Mouse (Mus musculus): ENCODE data around the gene Mmab. TPM values are rescaled to one million over a fixed set of nuclear protein-coding genes. Genes with fewer than 3 reads are reported as not detected.

Gene Mmab
- polyA plus RNA-seq, 1 experiment = 6.7 TPM

- Histone ChIP-seq H3K36me3 (ENCODE audit: control insufficient read depth, insufficient read depth, low read length) (peaks cover 98% of the 10 kb centered on the region), H3K4me3 (ENCODE audit: low read depth, low read length) (no peak overlapping the region), H3K27me3 (ENCODE audit: control insufficient read depth, insufficient read depth, low read length) (no peaks in the 10 kb centered on the region), H3K27ac (ENCODE audit: insufficient read depth, low read depth, low read length) (no peak overlapping the region), H3K4me1 (ENCODE audit: control insufficient read depth, insufficient read depth, insufficient read length, low read length) (no peaks in the 10 kb centered on the region)
- WGBS = 61% methylated on average over 10 of the region's 10 CpGs
- TF ChIP-seq CTCF (IDR thresholded peaks at IDR 0.05; ENCODE audit: extremely low read depth, insufficient read length, insufficient replicate concordance, low read depth, low read length) (no peak), POLR2A (IDR thresholded peaks at IDR 0.05; ENCODE audit: low read depth, low read length) (no peak)
Observed at GRCm38 (mm10) chr5:114407269-114407668, 36.6 kb downstream of the Mmab start.

GRCm38 (mm10) chr5:114406592-114406991 is 37.3 kb downstream of the Mmab start:
- Histone ChIP-seq H3K4me1 (ENCODE audit: control insufficient read depth, insufficient read depth, insufficient read length, low read length) (no peaks in the 10 kb centered on the region), H3K27me3 (ENCODE audit: control insufficient read depth, insufficient read depth, low read length) (no peaks in the 10 kb centered on the region), H3K36me3 (ENCODE audit: control insufficient read depth, insufficient read depth, low read length) (peaks cover 98% of the 10 kb centered on the region), H3K4me3 (ENCODE audit: low read depth, low read length) (no peak overlapping the region), H3K27ac (ENCODE audit: insufficient read depth, low read depth, low read length) (no peak overlapping the region)
- TF ChIP-seq CTCF (IDR thresholded peaks at IDR 0.05; ENCODE audit: extremely low read depth, insufficient read length, insufficient replicate concordance, low read depth, low read length) = no peak
- no peak for TF ChIP-seq POLR2A (IDR thresholded peaks at IDR 0.05; ENCODE audit: low read depth, low read length)
- 95% methylated on average over 14 of the region's 14 CpGs for WGBS

DNA sequence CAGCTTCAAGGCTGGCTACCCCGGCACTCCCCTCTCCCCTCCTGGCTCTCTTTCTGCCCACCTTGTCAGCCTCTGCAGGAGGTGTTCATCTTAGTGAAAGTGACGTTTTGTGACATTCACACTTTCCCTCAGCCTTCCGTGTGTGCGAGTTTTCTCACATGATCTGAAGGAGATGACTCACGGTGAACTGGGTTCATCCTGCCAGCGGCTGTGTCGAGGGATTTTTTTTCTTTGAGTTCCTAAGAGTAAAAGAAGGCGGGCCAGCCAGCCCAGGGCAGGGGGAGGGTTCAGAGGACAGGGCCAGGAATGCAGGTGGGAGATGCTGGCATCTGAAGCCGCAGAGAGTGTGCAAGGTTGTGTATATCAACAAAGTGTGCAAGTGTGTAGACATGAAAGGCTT is 50.7 kb downstream of the Mmab start:
- H3K36me3 ChIP-seq (ENCODE audit: control insufficient read depth, insufficient read depth, low read length) = peaks cover 79% of the 10 kb centered on the region

GRCm38 (mm10) chr5:114384448-114384847 is 59.4 kb downstream of the Mmab start:
- H3K27me3 ChIP-seq (ENCODE audit: control insufficient read depth, insufficient read depth, low read length) = no peaks in the 10 kb centered on the region
- 80% methylated on average over 8 of the region's 8 CpGs for WGBS
- TF ChIP-seq CTCF (IDR thresholded peaks at IDR 0.05; ENCODE audit: extremely low read depth, insufficient read length, insufficient replicate concordance, low read depth, low read length) = no peak
- no peak for TF ChIP-seq POLR2A (IDR thresholded peaks at IDR 0.05; ENCODE audit: low read depth, low read length)
- H3K4me1 ChIP-seq (ENCODE audit: control insufficient read depth, insufficient read depth, insufficient read length, low read length) = peaks cover 4% of the 10 kb centered on the region; the same call in 1 of the 2 replicates
- H3K36me3 ChIP-seq (ENCODE audit: control insufficient read depth, insufficient read depth, low read length) = peaks cover 40% of the 10 kb centered on the region
- no peak overlapping the region for H3K4me3 ChIP-seq (ENCODE audit: low read depth, low read length)
- no peak overlapping the region for H3K27ac ChIP-seq (ENCODE audit: insufficient read depth, low read depth, low read length)

More for the DNA sequence above, 50.7 kb downstream of the Mmab start:
- Histone ChIP-seq H3K4me3 (ENCODE audit: low read depth, low read length) (no peak overlapping the region), H3K27me3 (ENCODE audit: control insufficient read depth, insufficient read depth, low read length) (no peaks in the 10 kb centered on the region), H3K27ac (ENCODE audit: insufficient read depth, low read depth, low read length) (no peak overlapping the region), H3K4me1 (ENCODE audit: control insufficient read depth, insufficient read depth, insufficient read length, low read length) (no peaks in the 10 kb centered on the region)
- 79% methylated on average over 9 of the region's 9 CpGs for WGBS
- no peak for TF ChIP-seq POLR2A (IDR thresholded peaks at IDR 0.05; ENCODE audit: low read depth, low read length)
- no peak for TF ChIP-seq CTCF (IDR thresholded peaks at IDR 0.05; ENCODE audit: extremely low read depth, insufficient read length, insufficient replicate concordance, low read depth, low read length)

- peaks cover 4% of the 10 kb centered on the region; the same call in 1 of the 2 replicates for H3K4me1 ChIP-seq (ENCODE audit: control insufficient read depth, insufficient read depth, insufficient read length, low read length)
- no peak overlapping the region for H3K4me3 ChIP-seq (ENCODE audit: low read depth, low read length)
- no peak overlapping the region for H3K27ac ChIP-seq (ENCODE audit: insufficient read depth, low read depth, low read length)
- H3K36me3 ChIP-seq (ENCODE audit: control insufficient read depth, insufficient read depth, low read length) = peaks cover 30% of the 10 kb centered on the region
- 80% methylated on average over 9 of the region's 9 CpGs for WGBS
- H3K27me3 ChIP-seq (ENCODE audit: control insufficient read depth, insufficient read depth, low read length) = no peaks in the 10 kb centered on the region
- TF ChIP-seq CTCF (IDR thresholded peaks at IDR 0.05; ENCODE audit: extremely low read depth, insufficient read length, insufficient replicate concordance, low read depth, low read length) (peak; percentile 87; the same call in 1 of the 2 replicates), POLR2A (IDR thresholded peaks at IDR 0.05; ENCODE audit: low read depth, low read length) (no peak)
Observed at GRCm38 (mm10) chr5:114383184-114383904, 60.5 kb downstream of the Mmab start.

Other genes starting within 250 kb of the Mmab start
- gene Foxn4, start 170.3 kb downstream of the Mmab start, polyA plus RNA-seq (2012; rRNA removed) = 0.03 TPM in 1 of 2 replicates, not detected in the other
- gene Myo1h, start 154.9 kb downstream of the Mmab start, polyA plus RNA-seq (2012; rRNA removed) = 0.27 and 0.85 TPM in 2 replicates
- 47.1 and 80.2 TPM in 2 replicates for gene Kctd10, start 63.6 kb downstream of the Mmab start, polyA plus RNA-seq (2012; rRNA removed)
- 36.6 and 76.1 TPM in 2 replicates for gene Ube3b, start 63.5 kb downstream of the Mmab start, polyA plus RNA-seq (2012; rRNA removed)
- gene Mvk, start 209 bp upstream of the Mmab start, polyA plus RNA-seq (2012; rRNA removed) = 23.6 and 44.6 TPM in 2 replicates
- 2.8 and 5.3 TPM in 2 replicates for gene Fam222a, start 124.0 kb upstream of the Mmab start, polyA plus RNA-seq (2012; rRNA removed)
- 2.4 and 2.9 TPM in 2 replicates for gene Trpv4, start 214.4 kb upstream of the Mmab start, polyA plus RNA-seq (2012; rRNA removed)
- gene Gltp, start 246.9 kb upstream of the Mmab start, polyA plus RNA-seq (2012; rRNA removed) = 119 and 327 TPM in 2 replicates

Measured in small intestine, adult 2 months (tissue).